Mouse (Mus musculus) kidney, adult 2 months (tissue): ENCODE results near the gene Slc18a3.

Experiments
- CTCF ChIP-seq: fragments of 200-500 bp; conservative IDR thresholded peaks from 2 replicates; pipeline ENCODE4 v1.5.1; 2011; ENCODE audit warnings: low read depth, mild to moderate bottlenecking, control low read depth, low read length, moderate library complexity, mixed read lengths; ENCODE audit not compliant: insufficient read depth, insufficient read length
- POLR2A ChIP-seq: fragments of 200-500 bp; IDR thresholded peaks from one replicate; pipeline ENCODE4 v1.6.1; 2011; ENCODE audit warnings: low read depth, low read length, control low read depth

DNA sequence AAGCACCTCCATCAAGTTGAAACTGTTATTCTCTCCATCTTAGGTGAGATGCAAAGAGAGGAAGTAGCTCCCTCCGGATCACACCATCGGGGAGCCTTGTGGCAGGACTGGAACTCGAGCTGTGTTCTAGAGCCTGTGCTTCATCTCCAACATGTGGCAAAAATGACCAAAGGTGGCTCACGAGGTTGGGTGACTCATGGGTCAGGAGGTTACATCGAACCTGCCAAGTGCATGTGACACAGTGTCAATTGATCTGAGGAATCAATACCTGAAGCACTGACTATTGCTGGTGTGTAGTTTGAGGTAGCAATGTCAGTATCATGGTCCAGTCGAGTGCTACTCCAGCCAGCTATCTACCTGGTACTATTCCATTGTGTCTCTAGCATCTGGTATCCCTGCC, 11.9 kb upstream of the Slc18a3 start:
- no peak for TF ChIP-seq POLR2A
- TF ChIP-seq CTCF: no peak
